Mouse (Mus musculus): ENCODE measurements around the gene Rpl3l. TPM values are rescaled to one million over a fixed set of nuclear protein-coding genes. Genes with fewer than 3 reads are reported as not detected.

Gene Rpl3l
- total and polyA plus RNA-seq, 2 experiments from 2014 or later, result 0.41 to 1.3 TPM

DNA sequence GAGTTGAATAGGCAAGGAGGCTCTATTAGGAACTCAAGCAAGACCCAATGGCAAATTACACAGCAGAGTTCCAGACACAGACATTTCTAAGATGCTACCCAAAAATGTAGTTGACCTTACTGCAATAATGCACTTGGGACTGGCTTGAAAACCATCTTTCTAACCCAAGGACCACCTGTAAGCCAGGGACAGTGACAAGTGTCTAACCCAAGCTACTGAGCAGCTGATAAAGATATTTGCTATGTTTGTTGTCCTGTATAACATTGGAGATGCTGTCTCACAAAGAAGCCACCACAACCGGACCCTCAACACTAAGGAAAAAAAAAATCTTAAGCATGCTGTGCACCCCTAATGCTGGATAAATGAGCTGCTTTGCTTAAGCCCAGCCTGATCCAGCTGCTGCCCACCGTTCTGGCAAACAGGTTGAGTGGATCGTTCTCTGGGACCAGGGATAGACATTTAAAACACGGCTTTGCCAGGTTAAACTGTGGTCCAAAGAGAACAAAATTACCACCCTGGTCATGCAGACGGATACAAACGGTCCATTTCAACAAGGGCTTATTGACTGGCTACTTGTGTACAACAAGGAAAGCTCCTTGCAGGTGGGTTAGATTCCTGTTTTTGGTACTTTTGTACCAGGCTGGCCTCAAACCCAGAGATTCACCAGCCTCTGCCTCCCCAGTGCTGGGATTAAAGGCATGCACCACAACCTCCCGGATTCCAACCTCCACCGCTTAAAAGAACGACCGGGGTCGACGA, 4.3 kb upstream of the Rpl3l start:
- TF ChIP-seq CTCF (IDR thresholded peaks at IDR 0.05; ENCODE audit: low read depth), result no peak
- peaks cover 7% of the 10 kb centered on the region; the same call in 1 of the 2 replicates for H3K4me1 ChIP-seq (ENCODE audit: insufficient read depth, low read length)
- ATAC-seq, result no peak
- no peak for DNase-seq (ENCODE audit: low spot score)
- no peaks in the 10 kb centered on the region for H3K27me3 ChIP-seq (ENCODE audit: insufficient read depth, low read length)
- H3K36me3 ChIP-seq (ENCODE audit: insufficient read depth, low read length), result peaks cover 12% of the 10 kb centered on the region
- WGBS, result 4% methylated on average over 12 of the region's 12 CpGs
- H3K4me3 ChIP-seq (ENCODE audit: low read length), result peak overlapping the region; percentile 82
- peak overlapping the region; percentile 83 for H3K4me2 ChIP-seq (ENCODE audit: low read depth, low read length)
- H3K9ac ChIP-seq (replicated peaks; ENCODE audit: low read length), result peak overlapping the region; percentile 83
- H3K9me3 ChIP-seq (ENCODE audit: low read length), result no peaks in the 10 kb centered on the region
- H3K27ac ChIP-seq, result peak overlapping the region; percentile 86

DNA sequence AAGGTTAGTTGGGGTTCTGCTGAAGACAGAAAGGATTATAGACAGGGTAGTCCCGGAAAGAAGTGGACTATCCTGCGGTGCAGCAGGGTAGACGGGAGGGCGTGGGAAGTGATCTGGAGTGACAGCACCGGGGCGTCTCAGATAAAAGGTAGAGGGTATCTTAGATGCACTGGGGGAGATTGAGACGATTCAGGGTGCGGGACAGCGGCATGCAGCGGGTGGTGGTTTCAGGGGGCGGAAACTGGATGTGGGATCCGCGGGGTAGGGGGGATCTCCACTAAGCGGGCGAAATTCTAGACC, 3.8 kb upstream of the Rpl3l start:
- 1% methylated on average over 15 of the region's 15 CpGs for WGBS
- no peaks in the 10 kb centered on the region for H3K9me3 ChIP-seq (ENCODE audit: low read length)
- H3K4me1 ChIP-seq (ENCODE audit: insufficient read depth, low read length), result peaks cover 7% of the 10 kb centered on the region; the same call in 1 of the 2 replicates
- DNase-seq (ENCODE audit: low spot score) (no peak), ATAC-seq (no peak; the same call in 1 of the 2 replicates)
- peak overlapping the region; percentile 86 for H3K27ac ChIP-seq
- no peak for TF ChIP-seq CTCF (IDR thresholded peaks at IDR 0.05; ENCODE audit: low read depth)
- H3K9ac ChIP-seq (replicated peaks; ENCODE audit: low read length), result peak overlapping the region; percentile 83
- no peaks in the 10 kb centered on the region for H3K27me3 ChIP-seq (ENCODE audit: insufficient read depth, low read length)
- peak overlapping the region; percentile 83 for H3K4me2 ChIP-seq (ENCODE audit: low read depth, low read length)
- H3K4me3 ChIP-seq (ENCODE audit: low read length), result peak overlapping the region; percentile 82
- peaks cover 12% of the 10 kb centered on the region for H3K36me3 ChIP-seq (ENCODE audit: insufficient read depth, low read length)

DNA sequence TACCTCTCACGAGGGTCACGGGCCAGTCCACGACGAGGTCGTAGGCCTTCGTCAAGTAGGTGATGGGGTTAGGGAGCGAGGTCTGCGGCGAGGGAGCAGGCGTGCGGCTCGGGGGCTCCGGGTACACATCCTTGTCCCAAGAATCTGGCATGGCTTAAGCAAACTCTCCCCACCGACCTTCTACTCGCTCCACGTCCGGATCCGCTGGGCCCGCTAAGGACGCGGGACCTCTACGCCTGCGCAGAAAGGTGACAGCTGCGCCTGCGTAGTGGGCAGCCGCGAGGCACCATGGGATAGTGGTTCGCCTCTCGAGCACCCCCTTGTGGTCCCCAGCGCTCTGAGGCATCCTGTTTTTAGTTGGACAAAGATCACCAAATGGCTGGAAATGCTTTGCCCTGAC, 3.4 kb upstream of the Rpl3l start, which contains the start of gene Ndufb10:
Gene Ndufb10 (minus strand): TSS at position 295 of the 400 bp plus-strand sequence.
- DNase-seq (ENCODE audit: low spot score) (peak; percentile 98), ATAC-seq (peak; percentile 75)
- H3K27ac ChIP-seq, result peak within 1 kb of the TSS; percentile 86
- TF ChIP-seq CTCF (IDR thresholded peaks at IDR 0.05; ENCODE audit: low read depth), result peak; percentile 99
- WGBS, result 0% methylated on average over 30 of the region's 30 CpGs
- H3K36me3 ChIP-seq (ENCODE audit: insufficient read depth, low read length), result peaks cover 12% of the 10 kb centered on the region
- no peaks in the 10 kb centered on the region for H3K27me3 ChIP-seq (ENCODE audit: insufficient read depth, low read length)
- peak within 1 kb of the TSS; percentile 83 for H3K4me2 ChIP-seq (ENCODE audit: low read depth, low read length)
- no peaks in the 10 kb centered on the region for H3K9me3 ChIP-seq (ENCODE audit: low read length)
- H3K4me1 ChIP-seq (ENCODE audit: insufficient read depth, low read length), result peaks cover 7% of the 10 kb centered on the region; the same call in 1 of the 2 replicates
- peak within 1 kb of the TSS; percentile 83 for H3K9ac ChIP-seq (replicated peaks; ENCODE audit: low read length)
- peak within 1 kb of the TSS; percentile 82 for H3K4me3 ChIP-seq (ENCODE audit: low read length)

DNA sequence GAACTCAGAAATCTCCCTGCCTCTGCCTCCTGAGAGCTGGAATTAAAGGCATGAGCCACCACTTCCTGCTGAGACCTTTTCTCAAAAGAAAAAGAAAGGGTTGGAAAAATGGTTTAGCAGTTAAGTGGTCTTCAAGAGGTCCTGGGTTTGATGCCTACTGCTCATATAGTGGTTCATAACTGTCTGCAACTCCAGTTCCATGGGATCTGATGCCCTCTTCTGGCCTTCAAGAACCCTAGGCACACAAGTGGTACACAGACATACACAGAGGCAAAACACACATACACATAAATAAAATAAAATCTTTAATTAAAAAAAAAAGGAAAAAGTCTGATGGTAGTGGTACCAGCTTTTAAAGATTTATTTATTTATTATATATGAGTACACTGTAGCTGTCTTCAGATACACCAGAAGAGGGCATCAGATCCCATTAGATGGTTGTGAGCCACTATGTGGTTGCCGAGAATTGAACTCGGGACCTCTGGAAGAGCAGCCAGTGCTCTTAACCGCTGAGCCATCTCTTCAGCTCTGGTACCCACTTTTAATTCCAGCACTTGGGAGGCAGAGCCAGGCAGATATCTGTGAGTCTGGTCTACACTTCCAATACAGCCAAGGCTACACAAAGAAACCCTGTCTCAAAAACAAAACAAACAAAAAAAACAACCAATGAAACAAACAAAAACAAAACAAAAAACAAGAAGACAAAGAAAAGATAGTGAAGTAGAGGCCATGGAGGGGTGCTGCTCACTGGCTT, 1.8 kb upstream of the Rpl3l start:
- Histone ChIP-seq H3K4me3 (ENCODE audit: low read length) (no peak overlapping the region), H3K4me2 (ENCODE audit: low read depth, low read length) (no peak overlapping the region), H3K9ac (replicated peaks; ENCODE audit: low read length) (no peak overlapping the region), H3K4me1 (ENCODE audit: insufficient read depth, low read length) (peaks cover 7% of the 10 kb centered on the region; the same call in 1 of the 2 replicates), H3K27ac (no peak overlapping the region), H3K9me3 (ENCODE audit: low read length) (no peaks in the 10 kb centered on the region), H3K36me3 (ENCODE audit: insufficient read depth, low read length) (peaks cover 12% of the 10 kb centered on the region), H3K27me3 (ENCODE audit: insufficient read depth, low read length) (no peaks in the 10 kb centered on the region)
- TF ChIP-seq CTCF (IDR thresholded peaks at IDR 0.05; ENCODE audit: low read depth), result no peak
- DNase-seq (ENCODE audit: low spot score) (no peak), ATAC-seq (no peak)
- WGBS, result 77% methylated on average over 3 of the region's 3 CpGs

DNA sequence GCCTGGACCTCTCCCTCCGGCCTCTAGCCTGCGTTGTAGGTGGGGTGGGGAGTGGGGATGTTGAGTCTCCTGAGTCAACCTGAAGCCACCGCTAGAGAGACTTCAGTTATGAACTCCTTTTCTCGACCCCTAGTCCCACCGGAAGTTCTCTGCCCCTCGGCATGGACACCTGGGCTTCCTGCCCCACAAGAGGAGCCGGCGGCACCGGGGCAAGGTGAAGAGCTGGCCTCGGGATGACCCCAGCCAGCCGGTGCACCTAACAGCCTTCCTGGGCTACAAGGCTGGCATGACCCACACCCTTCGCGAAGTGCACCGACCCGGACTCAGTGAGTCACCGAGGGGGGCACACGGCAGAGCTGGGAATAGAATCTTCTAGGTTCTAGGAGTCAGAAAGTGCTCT, 564 bp downstream of the Rpl3l start:
- TF ChIP-seq CTCF (IDR thresholded peaks at IDR 0.05; ENCODE audit: low read depth), result no peak
- Histone ChIP-seq H3K27ac (no peak overlapping the region), H3K4me1 (ENCODE audit: insufficient read depth, low read length) (peaks cover 5% of the 10 kb centered on the region; the same call in 1 of the 2 replicates), H3K4me3 (ENCODE audit: low read length) (no peak overlapping the region), H3K27me3 (ENCODE audit: insufficient read depth, low read length) (no peaks in the 10 kb centered on the region), H3K4me2 (ENCODE audit: low read depth, low read length) (no peak overlapping the region), H3K9ac (replicated peaks; ENCODE audit: low read length) (no peak overlapping the region), H3K36me3 (ENCODE audit: insufficient read depth, low read length) (no peaks in the 10 kb centered on the region), H3K9me3 (ENCODE audit: low read length) (no peaks in the 10 kb centered on the region)
- DNase-seq (ENCODE audit: low spot score), result no peak
- 80% methylated on average over 17 of the region's 17 CpGs for WGBS
- ATAC-seq, result no peak

DNA sequence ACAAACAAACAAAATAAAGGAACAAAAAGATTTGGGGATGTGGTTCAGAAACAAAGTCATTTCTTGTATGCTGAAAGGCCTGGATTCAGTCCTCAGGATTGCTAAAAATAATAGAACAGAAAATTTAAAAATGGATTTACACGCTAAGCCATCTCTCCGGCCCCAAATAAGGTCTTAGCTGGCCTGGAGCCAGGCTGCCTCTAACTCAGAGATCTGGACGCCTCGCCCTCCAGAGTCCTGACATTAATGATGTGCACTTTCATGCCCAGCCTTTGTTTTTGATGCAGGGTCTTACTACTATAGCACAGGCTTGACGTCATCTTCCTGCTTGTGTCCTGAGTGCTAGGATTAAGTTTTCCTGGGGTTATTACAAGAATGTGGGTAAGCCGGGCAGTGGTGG, 1.4 kb downstream of the Rpl3l start:
- 72% methylated on average over 6 of the region's 6 CpGs for WGBS
- ATAC-seq, result no peak
- TF ChIP-seq CTCF (IDR thresholded peaks at IDR 0.05; ENCODE audit: low read depth), result no peak

More for the DNA sequence above, 1.4 kb downstream of the Rpl3l start:
- Histone ChIP-seq H3K27ac (no peak overlapping the region), H3K27me3 (ENCODE audit: insufficient read depth, low read length) (no peaks in the 10 kb centered on the region), H3K4me3 (ENCODE audit: low read length) (no peak overlapping the region), H3K9me3 (ENCODE audit: low read length) (no peaks in the 10 kb centered on the region), H3K4me2 (ENCODE audit: low read depth, low read length) (no peak overlapping the region), H3K9ac (replicated peaks; ENCODE audit: low read length) (no peak overlapping the region), H3K4me1 (ENCODE audit: insufficient read depth, low read length) (no peaks in the 10 kb centered on the region), H3K36me3 (ENCODE audit: insufficient read depth, low read length) (no peaks in the 10 kb centered on the region)
- no peak for DNase-seq (ENCODE audit: low spot score)

Measured in hindbrain, postnatal 0 days (tissue).